16 mouse cellular contexts compared by ENCODE assay signal in the genomic region with DNA sequence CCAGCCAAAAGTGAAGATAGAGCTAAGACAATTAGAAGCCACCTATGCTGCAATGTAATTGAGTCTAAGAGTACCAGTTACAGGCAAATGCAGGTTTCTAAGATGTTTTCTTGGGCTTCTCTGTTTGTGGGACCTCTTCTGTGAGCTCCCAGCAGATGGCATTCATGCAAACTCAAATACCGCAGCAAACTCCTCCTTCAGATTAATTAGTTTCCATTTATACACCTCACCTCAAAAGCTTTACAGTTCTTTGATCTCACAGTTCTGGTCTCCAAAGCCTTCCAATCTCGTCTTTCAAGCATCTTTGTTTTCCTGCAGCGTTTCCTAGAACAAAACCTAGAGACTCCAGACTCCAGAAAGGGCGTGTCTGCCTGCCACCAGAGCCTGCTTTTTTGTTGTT.
"Had no signal": no experiment of that assay in that cellular context is flagged by ENCODE, and none has a peak within 500 bp of the region (broad histone marks: within the 10 kb centered on the region; RNA-seq: fewer than 3 reads in every experiment).

No protein-coding gene starts in this region.

- H3K9me3 ChIP-seq: limb, embryonic 10.5 days; liver, embryonic 12.5 days had no signal

- H3K4me3 ChIP-seq: left cerebral cortex, adult 2 months; limb, embryonic 10.5 days; liver, embryonic 12.5 days; megakaryocyte, embryonic 14.5 days; midbrain, embryonic 12.5 days had no signal

- H3K27ac ChIP-seq: limb, embryonic 10.5 days; liver, embryonic 12.5 days; macrophage; midbrain, embryonic 12.5 days had no signal

- DNase-seq: kidney, adult 18-20 months; kidney, postnatal 10 days; kidney, postnatal 4 days; lung, embryonic 14.5 days; lung, postnatal 14 days; retina, postnatal 1 day; right cerebral cortex, postnatal 4 days; spleen, adult 18-20 months; thymus, adult 2 months; thymus, postnatal 25 days had no signal

- ATAC-seq: liver, embryonic 12.5 days had no signal

- H3K9ac ChIP-seq: liver, embryonic 12.5 days; lung, embryonic 14.5 days; midbrain, embryonic 12.5 days had no signal

- H3K4me2 ChIP-seq: liver, embryonic 12.5 days; lung, embryonic 14.5 days; midbrain, embryonic 12.5 days had no signal

- H3K27me3 ChIP-seq: liver, embryonic 12.5 days; megakaryocyte, embryonic 14.5 days; midbrain, embryonic 12.5 days had no signal

- H3K36me3 ChIP-seq: limb, embryonic 10.5 days; liver, embryonic 12.5 days; midbrain, embryonic 12.5 days had no signal

- H3K4me1 ChIP-seq: limb, embryonic 10.5 days; liver, embryonic 12.5 days; megakaryocyte, embryonic 14.5 days; midbrain, embryonic 12.5 days had no signal
